Comparison of ENCODE assay signal across 8 mouse cellular contexts in the genomic region with DNA sequence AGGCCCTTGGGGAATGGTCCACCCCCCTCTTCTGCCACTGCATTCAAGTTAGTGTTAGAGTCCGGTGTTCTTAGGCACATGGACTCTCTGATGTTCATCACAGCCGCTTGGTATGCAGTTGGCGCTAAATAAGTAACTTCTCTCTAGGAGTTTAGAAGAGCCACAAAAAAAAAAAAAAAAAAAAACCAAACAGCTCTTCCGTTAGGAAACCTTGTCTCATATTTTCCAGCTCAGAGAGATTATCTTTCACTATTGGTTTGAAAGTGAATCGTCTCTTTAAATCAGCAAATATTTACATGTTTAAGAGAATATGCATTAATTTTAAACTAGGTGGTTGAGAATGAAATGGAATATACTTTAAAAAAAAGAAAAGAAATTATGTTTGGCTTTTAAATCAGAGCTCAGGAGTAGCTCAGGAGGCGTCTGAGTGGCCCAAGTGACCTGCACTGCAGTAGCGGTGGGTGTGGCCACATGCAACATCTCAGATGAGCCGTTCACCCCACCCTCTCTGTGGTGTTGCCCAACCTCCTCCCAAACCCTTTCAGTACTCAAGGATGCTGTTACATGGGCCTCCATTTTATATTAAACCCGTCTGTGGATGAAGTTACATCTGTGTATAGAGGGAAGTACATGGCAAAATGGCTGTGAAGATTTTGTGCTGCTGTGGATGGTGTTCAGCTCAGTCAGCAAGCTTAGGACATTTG.
A peak's percentile ranks its signal among the peaks of the same experiment; 100 is the strongest.
DNase-seq lines count a peak whose midpoint lies in the region; ATAC-seq and TF ChIP-seq lines count a peak whose summit lies in the region.

No protein-coding gene starts in this region.

- no peaks in the 10 kb centered on the region for H3K36me3 ChIP-seq in kidney, embryonic 15.5 days
- H3K36me3 ChIP-seq in kidney, adult 2 months (ENCODE audit: control insufficient read depth, insufficient read depth, low read length), result no peaks in the 10 kb centered on the region; the same call in 1 of the 2 replicates
- H3K36me3 ChIP-seq in forebrain, embryonic 15.5 days, result no peaks in the 10 kb centered on the region
- no peaks in the 10 kb centered on the region for H3K36me3 ChIP-seq in midbrain, embryonic 15.5 days (replicated peaks)

- H3K9ac ChIP-seq in kidney, embryonic 15.5 days, result no peak overlapping the region
- H3K9ac ChIP-seq in forebrain, embryonic 15.5 days (replicated peaks), result peak overlapping the region; percentile 77
- peak overlapping the region; percentile 84 for H3K9ac ChIP-seq in midbrain, embryonic 15.5 days

- 62% methylated on average over 9 of the region's 9 CpGs for WGBS in kidney, embryonic 15.5 days
- WGBS in kidney, adult 2 months, result 53% methylated on average over 9 of the region's 9 CpGs
- 79% methylated on average over 9 of the region's 9 CpGs for WGBS in forebrain, embryonic 15.5 days
- WGBS in midbrain, embryonic 15.5 days, result 51% methylated on average over 9 of the region's 9 CpGs

- peaks cover 39% of the 10 kb centered on the region for H3K4me1 ChIP-seq in kidney, embryonic 15.5 days
- peaks cover 15% of the 10 kb centered on the region; the same call in 1 of the 2 replicates for H3K4me1 ChIP-seq in kidney, adult 2 months (ENCODE audit: control insufficient read depth, insufficient read depth, low read length)
- peaks cover 33% of the 10 kb centered on the region for H3K4me1 ChIP-seq in forebrain, embryonic 15.5 days
- peaks cover 41% of the 10 kb centered on the region for H3K4me1 ChIP-seq in midbrain, embryonic 15.5 days

- H3K9me3 ChIP-seq in kidney, embryonic 15.5 days (replicated peaks), result no peaks in the 10 kb centered on the region
- no peaks in the 10 kb centered on the region for H3K9me3 ChIP-seq in forebrain, embryonic 15.5 days
- H3K9me3 ChIP-seq in midbrain, embryonic 15.5 days, result no peaks in the 10 kb centered on the region

- TF ChIP-seq POLR2A in kidney, adult 2 months (IDR thresholded peaks at IDR 0.05; ENCODE audit: low read depth, low read length), result no peak

- no peak for TF ChIP-seq CTCF in kidney, adult 2 months (conservative IDR thresholded peaks at IDR 0.05; ENCODE audit: insufficient read depth, insufficient read length, low read depth, low read length)

- DNase-seq in kidney, adult 2 months, result no peak
- DNase-seq in ZHBTc4 (ENCODE audit: low read depth, low spot score), result peak; percentile 20
- DNase-seq in cerebellum, postnatal 4 days (ENCODE audit: low spot score in 2 of 2), result no peak
- DNase-seq in adrenal gland, adult (ENCODE audit: inconsistent age in 2 of 2, low spot score in 1 of 2), result no peak
- no peak for DNase-seq in gastrocnemius, postnatal 36 days

- H3K27ac ChIP-seq in kidney, embryonic 15.5 days, result no peak overlapping the region
- no peak overlapping the region for H3K27ac ChIP-seq in kidney, adult 2 months (ENCODE audit: insufficient read depth, low read depth, low read length)
- H3K27ac ChIP-seq in forebrain, embryonic 15.5 days (replicated peaks), result peak overlapping the region; percentile 92
- peak overlapping the region; percentile 96 for H3K27ac ChIP-seq in midbrain, embryonic 15.5 days

- no peak for ATAC-seq in kidney, embryonic 15.5 days (replicated peaks; ENCODE audit: low FRiP score)
- ATAC-seq in forebrain, embryonic 15.5 days (replicated peaks), result no peak
- no peak for ATAC-seq in midbrain, embryonic 15.5 days (replicated peaks)

- no peaks in the 10 kb centered on the region for H3K27me3 ChIP-seq in kidney, embryonic 15.5 days
- no peaks in the 10 kb centered on the region for H3K27me3 ChIP-seq in kidney, adult 2 months (replicated peaks; ENCODE audit: control insufficient read depth, insufficient read depth, low read length)
- H3K27me3 ChIP-seq in forebrain, embryonic 15.5 days, result no peaks in the 10 kb centered on the region
- H3K27me3 ChIP-seq in midbrain, embryonic 15.5 days (replicated peaks), result no peaks in the 10 kb centered on the region

- peak overlapping the region; percentile 72 for H3K4me2 ChIP-seq in kidney, embryonic 15.5 days
- H3K4me2 ChIP-seq in forebrain, embryonic 15.5 days (replicated peaks), result peak overlapping the region; percentile 51
- H3K4me2 ChIP-seq in midbrain, embryonic 15.5 days, result peak overlapping the region; percentile 66

- intact Hi-C loops in gastrocnemius, postnatal 36 days (cut with DNase I), result no loop called here

- peak overlapping the region; percentile 55 for H3K4me3 ChIP-seq in kidney, embryonic 15.5 days (replicated peaks)
- no peak overlapping the region; the same call in 1 of the 2 replicates for H3K4me3 ChIP-seq in kidney, adult 2 months (ENCODE audit: insufficient read depth, low read depth, low read length)
- H3K4me3 ChIP-seq in forebrain, embryonic 15.5 days, result peak overlapping the region; percentile 66
- H3K4me3 ChIP-seq in midbrain, embryonic 15.5 days, result peak overlapping the region; percentile 83

Comparison
In these comparisons a context has a peak if more than half of its experiments do, and no peak if none do; other contexts are left out.
1. H3K27ac ChIP-seq: peak in forebrain, embryonic 15.5 days (single experiment) and midbrain, embryonic 15.5 days (single experiment); none in kidney, embryonic 15.5 days (single experiment) and kidney, adult 2 months (single experiment).
2. Peak in every context shown above with its lines, with median percentiles within 50 percentile points of each other: H3K4me2 ChIP-seq.